Mouse (Mus musculus) inflammation-experienced regulatory T-cells, adult 6 months (primary cell): ENCODE results near the gene Mtmr4. TPM values are rescaled to one million over a fixed set of nuclear protein-coding genes. Genes with fewer than 3 reads are reported as not detected.

Source experiments
- ATAC-seq: one replicate; pipeline ENCODE4 v1.8.0; 2017
- polyA plus RNA-seq, 3 experiments: library from polyadenylated mRNA; unstranded; fragments of 100-300 nt; shearing (Covaris generic); gene quantifications; one replicate each; pipeline ENCODE4 v1.2.1; 2017

The Mtmr4 gene
- polyA plus RNA-seq, 3 experiments from 2014 or later = 8.4 to 10.3 (median 10.3) TPM

GRCm38 (mm10) chr11:87581933-87582710 lies 9.8 kb upstream of the Mtmr4 start:
- no peak for ATAC-seq

GRCm38 (mm10) chr11:87583291-87584034 lies 8.5 kb upstream of the Mtmr4 start:
- no peak for ATAC-seq

- ATAC-seq = no peak
Measured at GRCm38 (mm10) chr11:87584711-87585505, 7.1 kb upstream of the Mtmr4 start.

GRCm38 (mm10) chr11:87587211-87587874 lies 4.6 kb upstream of the Mtmr4 start:
- ATAC-seq = no peak

GRCm38 (mm10) chr11:87589605-87590004 lies 2.4 kb upstream of the Mtmr4 start:
- ATAC-seq = no peak

GRCm38 (mm10) chr11:87590841-87591525 lies 979 bp upstream of the Mtmr4 start:
- ATAC-seq = no peak

- no peak for ATAC-seq
Measured at GRCm38 (mm10) chr11:87592354-87592695, 363 bp downstream of the Mtmr4 start.

- no peak for ATAC-seq
Measured at GRCm38 (mm10) chr11:87592713-87593598, 994 bp downstream of the Mtmr4 start.

GRCm38 (mm10) chr11:87595327-87595841 lies 3.4 kb downstream of the Mtmr4 start:
- no peak for ATAC-seq

- no peak for ATAC-seq
Measured at GRCm38 (mm10) chr11:87595976-87596375, 4.0 kb downstream of the Mtmr4 start.

GRCm38 (mm10) chr11:87596492-87596891 lies 4.5 kb downstream of the Mtmr4 start:
- no peak for ATAC-seq

GRCm38 (mm10) chr11:87597061-87597460 lies 5.1 kb downstream of the Mtmr4 start:
- no peak for ATAC-seq

GRCm38 (mm10) chr11:87599395-87600089 lies 7.6 kb downstream of the Mtmr4 start:
- ATAC-seq = no peak

GRCm38 (mm10) chr11:87600322-87600853 lies 8.4 kb downstream of the Mtmr4 start:
- ATAC-seq = no peak

- no peak for ATAC-seq
Measured at GRCm38 (mm10) chr11:87602234-87602633, 10.3 kb downstream of the Mtmr4 start.

GRCm38 (mm10) chr11:87603571-87603970 lies 11.6 kb downstream of the Mtmr4 start:
- ATAC-seq = no peak

GRCm38 (mm10) chr11:87609264-87609663 lies 17.3 kb downstream of the Mtmr4 start:
- no peak for ATAC-seq

- no peak for ATAC-seq
Measured at GRCm38 (mm10) chr11:87611547-87611946, 19.6 kb downstream of the Mtmr4 start.

GRCm38 (mm10) chr11:87613972-87614371 lies 22.0 kb downstream of the Mtmr4 start:
- ATAC-seq = no peak

GRCm38 (mm10) chr11:87615551-87615950 lies 23.6 kb downstream of the Mtmr4 start:
- no peak for ATAC-seq
